Mouse (Mus musculus) megakaryocyte, embryonic 14.5 days (primary cell): ENCODE measurements at regions not wholly inside any gene's neighbourhood (a gene's known extent, or its start where the extent isn't known, plus 50 kb on each side); places are given as distances from the start of the nearest gene placed in this dataset.

Experiments
- FLI1 ChIP-seq: IDR thresholded peaks from 2 replicates; pipeline ENCODE4 v1.6.1; 2012; ENCODE audit warnings: low read length, inconsistent platforms, mixed read lengths
- GATA1 ChIP-seq: IDR thresholded peaks from 3 replicates; pipeline ENCODE4 v1.6.1; 2012; ENCODE audit warnings: mixed read lengths, low read length, inconsistent platforms, borderline replicate concordance

- TF ChIP-seq GATA1 (no peak), FLI1 (no peak)
Observed at GRCm38 (mm10) chr9:61258100-61258499, 114.1 kb upstream of the Tle3 start.
